Mouse (Mus musculus): ENCODE data around the gene Trim2.

Gene Trim2

DNA sequence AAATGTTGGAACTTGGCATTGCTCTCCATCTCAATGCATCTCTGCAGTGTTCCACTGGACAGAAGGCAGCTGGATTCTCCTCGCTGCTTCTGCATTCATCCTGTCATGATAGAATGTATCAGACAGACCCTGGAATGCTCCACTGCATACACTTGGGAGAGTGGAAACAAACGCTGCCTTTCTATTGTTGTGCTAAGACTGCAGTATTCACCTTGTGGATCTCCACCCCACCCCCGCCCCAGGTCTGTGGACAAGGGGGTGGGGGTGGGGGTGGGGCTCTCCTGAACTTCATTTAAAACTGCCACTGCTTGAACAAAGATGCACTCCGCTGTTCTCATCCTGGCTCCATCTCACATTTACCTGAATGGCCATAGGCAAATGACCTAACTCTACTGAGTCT, 112.8 kb downstream of the Trim2 start:
- DNase-seq (ENCODE audit: inconsistent ontology term), result no peak

DNA sequence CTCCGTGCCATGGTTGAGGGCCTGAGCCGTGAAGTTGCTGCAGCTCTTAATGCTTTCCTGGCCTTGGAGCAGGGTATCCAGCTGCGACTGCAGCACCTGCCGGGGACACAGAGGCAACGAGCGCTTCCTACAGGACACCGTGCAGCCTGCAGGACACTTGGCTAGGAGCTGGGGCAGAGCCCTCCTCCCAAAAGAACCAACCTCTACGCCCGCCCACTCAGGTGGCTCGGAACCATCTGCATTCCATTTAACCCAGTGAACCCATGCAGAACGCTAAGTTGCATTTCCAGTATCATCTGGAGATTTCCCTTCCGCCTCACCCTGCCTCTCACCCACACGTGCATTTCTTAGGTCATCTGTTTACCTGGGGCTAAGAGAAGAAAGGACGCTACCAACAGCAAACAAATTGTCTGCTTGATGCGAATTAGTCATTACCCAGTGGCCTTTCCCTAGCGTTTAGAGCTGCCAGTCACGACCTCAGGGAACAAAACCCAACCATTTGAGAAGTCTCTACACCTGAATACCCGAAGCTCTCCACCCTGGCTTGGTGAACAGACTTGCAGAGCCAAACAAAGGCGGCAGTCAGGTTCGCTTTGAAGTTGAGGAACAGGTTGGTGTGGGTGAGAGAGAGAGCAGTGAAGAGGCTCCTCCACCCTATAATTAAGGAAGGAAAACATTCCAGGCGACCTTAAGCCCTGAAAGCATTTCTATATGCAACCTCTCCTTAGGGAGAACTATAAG, 115.4 kb downstream of the Trim2 start:
- DNase-seq (ENCODE audit: inconsistent ontology term), result no peak

DNA sequence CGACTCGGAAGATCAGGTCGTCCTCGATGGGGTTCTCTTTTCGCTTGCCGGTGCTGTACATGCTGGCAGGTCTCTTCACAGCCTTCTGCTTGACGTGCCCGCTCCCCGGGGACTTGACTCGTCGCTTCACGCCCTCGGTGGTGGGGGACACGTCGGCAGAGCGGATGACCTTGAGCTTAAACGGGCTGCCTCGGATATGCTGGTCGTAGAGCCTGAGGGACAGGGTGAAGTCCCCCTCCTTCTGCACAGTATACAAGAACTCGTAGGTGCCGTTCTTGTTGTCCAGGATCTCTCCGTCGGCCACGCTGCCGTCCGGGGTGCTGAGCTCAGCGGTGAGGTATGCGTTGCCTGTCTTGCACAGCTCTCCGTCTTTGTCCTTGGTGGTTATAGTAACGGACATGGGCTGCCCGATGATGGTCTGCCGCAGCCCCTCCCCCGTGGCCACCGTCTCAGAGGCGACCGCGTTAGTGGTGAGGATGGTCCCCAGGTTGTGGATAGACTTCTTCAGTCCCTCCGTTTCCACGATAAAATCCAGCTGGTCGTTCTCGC, 116.1 kb downstream of the Trim2 start:
- DNase-seq (ENCODE audit: inconsistent ontology term), result no peak

DNA sequence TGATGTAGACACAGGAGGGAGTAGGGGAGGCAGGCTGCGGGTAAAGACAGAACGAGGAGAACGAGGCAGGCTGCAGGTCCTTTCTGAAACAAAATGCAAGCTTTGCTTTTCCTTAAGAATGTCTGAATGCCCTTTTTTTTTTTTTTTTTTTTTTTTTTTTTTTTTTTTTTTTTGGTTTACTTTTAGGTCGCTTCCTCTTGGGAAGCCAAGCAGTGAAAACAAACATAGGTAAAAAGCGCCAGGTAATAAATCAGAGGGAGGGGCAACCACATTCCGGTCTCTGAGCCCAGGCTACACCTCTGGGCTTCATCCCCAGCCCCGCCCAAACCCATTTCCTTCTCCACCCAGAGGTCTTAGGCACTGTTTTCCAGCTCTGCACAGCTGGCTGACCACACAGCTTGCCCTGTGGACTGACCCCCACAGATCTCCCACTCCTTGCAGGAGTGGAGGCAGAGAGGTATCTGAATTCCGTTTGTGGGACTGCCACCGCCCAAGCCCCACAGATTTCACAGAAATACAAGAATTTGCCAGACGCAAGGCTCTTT, 117.0 kb downstream of the Trim2 start:
- DNase-seq (ENCODE audit: inconsistent ontology term), result no peak

DNA sequence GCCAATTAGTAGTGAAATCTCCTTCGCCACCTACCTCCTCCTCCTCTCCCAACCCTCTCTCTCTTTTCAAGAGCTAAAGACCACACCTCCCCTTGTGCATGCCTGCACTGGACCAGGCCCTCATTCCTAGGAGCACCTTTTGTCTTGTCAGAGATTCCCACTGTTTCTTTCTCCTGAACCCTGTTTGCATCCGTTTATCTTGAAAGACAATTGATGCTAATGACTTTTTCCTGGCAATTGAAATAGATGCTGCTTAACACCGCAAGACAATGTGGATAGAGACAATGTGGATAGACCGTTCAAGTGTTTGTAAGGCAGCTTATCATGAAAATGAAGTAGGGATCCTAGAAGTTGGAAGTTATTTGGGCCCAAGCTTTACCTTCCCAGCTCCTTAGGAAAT, 125.0 kb downstream of the Trim2 start:
- no peak for DNase-seq (ENCODE audit: inconsistent ontology term)

DNA sequence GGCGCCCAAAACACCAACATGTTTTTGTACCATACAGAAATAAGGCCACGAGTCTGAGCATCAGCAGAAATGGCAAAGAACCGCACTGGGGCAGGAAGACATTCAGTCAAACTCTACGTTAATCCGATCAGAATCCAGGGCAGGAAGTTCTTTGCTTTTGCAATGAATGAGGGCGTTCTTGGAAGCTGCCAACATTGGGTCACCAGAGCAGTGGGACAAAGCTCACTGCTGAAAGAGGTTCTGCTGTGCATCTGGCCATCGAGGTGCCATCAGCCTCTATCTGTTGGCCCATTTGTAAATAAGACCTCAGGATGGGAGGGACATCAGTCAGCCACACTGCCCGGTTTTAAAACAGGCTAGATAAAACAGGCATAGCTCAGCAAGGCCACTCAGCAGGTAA, 125.6 kb downstream of the Trim2 start:
- DNase-seq (ENCODE audit: inconsistent ontology term), result peak; percentile 44

DNA sequence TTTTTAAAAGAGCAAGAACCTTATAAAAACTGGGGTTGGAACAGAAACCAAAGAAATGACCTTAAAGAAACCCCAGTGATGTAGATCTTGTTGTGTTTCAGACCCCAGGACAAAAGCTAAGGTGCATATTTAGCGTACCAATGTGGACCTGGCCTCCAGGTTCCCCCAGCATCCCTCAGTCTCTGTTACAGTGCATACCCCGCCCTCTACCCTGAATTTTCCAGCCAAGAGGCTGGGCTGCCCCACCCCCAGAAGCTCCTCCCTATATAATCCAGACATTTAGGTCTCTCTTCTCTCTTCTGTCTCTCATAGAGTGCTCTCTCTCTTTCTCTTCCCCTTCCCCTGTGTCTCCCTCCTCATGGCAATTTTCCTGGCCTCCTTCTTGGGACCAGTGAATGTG, 126.4 kb downstream of the Trim2 start:
- DNase-seq (ENCODE audit: inconsistent ontology term), result no peak

DNA sequence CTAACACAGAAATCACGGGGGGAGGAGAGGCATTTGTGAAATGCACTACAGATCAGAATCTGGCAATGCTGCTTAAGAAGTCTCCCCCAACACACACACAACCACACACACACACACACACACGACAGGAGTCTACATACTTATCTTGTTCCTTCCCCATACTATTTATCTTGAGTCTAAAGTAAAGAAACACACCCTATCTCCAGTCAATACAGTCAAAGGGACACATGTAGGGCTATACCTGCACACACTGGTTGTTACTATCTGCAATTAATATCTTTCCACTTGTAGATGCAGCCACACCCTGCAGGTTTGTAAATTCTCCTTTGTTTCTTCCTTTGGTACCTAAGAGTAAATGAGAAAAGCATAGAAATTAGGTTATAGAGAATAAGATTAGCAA, 128.8 kb downstream of the Trim2 start:
- no peak for DNase-seq (ENCODE audit: inconsistent ontology term)

DNA sequence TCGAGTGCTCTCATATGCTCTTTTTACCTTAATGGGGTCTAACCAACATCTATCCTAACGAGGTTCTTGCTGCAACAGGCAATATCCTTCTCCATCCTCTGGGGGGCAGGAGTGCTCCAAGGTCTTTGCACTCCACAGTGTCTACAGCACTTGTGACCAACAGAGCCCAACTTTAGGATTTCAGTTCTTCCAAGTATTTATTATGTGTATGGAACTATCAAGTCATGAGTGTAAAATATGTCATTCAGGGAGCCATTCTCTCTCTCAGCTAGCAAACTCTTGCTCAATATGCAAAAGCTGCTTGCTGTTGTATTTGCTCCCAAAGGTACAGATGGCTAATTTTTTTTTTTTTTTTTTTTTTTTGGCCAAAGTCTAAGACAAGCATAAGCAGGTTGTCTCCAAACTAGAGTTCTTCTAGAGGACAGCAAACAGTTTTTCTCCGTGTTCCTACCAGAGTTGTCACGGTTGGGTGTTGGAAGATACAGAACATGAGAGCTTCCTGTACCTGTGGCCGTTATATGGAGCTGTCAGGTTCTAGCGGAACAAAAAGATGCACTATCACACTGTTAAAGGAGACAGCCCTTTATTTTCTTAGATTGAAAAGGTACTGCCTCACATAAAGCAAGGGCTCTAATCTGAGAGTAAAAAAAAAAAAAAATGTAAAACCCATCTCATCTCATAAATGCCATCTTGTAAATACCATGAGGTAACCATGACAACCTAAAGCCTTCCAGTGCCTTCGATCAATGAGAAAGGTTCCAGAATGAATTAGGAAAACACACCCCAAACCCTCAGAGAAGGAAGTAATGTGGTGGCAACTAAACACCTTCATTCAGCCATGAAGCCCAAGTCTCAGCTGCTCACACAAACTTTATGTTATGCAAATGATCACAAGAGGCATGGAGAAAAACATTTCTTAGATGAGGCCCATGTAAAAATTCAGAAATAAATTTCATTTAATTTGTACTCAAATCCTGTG, 131.1 kb downstream of the Trim2 start:
- DNase-seq (ENCODE audit: inconsistent ontology term), result peak; percentile 73

DNA sequence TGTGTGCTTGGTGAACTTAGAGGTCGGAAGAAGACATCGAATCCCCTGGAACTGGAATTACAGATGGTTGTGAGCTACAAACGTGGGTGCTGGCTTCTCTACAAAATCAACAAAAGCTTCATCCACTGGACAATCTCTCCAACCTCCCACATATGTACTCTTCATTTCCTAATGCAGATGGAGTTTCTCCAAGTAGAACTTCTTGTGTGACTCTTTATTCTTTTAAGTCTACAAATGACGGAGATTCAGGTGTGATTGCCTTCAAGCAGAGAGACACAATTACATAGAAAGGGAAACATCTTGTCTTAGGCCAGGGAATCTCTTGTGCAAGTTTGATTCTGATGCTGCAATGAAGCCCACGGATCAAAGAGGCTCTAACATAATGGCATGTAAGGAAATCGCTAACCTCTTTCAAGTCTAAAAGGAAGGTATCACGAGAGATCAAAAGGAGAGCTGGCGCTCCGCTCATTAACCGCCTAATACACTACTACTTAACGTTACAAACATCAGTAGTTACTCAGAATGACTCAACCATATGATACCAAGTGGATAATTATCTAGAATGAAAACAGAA, 133.0 kb downstream of the Trim2 start, which contains the start of gene Gm6525:
Gene Gm6525, plus strand, starts transcription at position 524 of the 574 bp plus-strand sequence.
- no peak for DNase-seq (ENCODE audit: inconsistent ontology term)

DNA sequence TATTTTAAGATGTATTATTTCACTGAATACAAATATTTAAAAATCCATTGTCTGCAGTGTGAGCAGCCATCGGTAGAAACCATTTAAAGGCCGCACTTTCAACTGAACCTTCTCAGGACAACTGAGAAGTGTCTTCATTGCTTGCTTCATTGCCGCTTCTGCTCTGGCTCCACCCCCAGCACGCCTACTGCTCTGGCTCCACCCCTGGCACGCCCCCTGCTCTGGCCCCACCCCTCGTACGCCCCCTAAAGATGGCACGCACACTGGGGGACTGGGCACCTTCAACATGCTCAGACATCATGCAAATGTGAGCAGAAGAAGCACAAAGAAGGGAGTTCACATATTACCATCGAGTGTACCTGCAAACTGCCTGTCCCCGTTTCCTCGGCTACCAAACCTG, 134.3 kb downstream of the Trim2 start:
- DNase-seq (ENCODE audit: inconsistent ontology term), result no peak

DNA sequence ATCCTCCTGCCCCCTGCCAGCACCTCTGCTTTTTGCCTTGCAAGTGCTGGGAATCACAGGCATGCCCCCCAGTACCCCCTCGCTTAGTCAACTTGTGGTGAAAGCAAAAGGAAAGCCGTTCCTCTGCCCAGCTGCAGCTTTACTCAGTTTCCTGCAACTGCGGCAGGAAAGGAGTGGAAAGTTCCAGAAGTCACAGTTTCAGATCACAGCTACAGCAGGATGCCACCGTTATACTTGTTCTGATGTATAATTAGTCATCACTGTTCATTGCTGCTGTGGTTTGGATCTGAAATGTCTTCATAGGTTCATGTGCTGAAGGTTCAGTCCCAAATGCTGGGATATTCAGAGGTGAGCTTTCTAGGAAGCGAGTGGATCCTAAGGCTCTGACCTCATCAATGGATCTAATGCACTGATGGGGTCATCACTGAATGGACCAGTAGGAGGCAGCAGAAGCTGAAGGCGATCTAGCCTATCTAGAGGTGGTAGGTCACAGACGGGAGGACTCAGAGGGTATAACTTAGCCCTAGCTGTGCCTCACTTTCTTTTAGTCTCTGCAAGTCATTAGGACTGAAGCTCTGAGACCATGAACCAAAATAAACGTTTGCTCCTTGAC, 137.2 kb downstream of the Trim2 start:
- no peak for DNase-seq (ENCODE audit: inconsistent ontology term)

DNA sequence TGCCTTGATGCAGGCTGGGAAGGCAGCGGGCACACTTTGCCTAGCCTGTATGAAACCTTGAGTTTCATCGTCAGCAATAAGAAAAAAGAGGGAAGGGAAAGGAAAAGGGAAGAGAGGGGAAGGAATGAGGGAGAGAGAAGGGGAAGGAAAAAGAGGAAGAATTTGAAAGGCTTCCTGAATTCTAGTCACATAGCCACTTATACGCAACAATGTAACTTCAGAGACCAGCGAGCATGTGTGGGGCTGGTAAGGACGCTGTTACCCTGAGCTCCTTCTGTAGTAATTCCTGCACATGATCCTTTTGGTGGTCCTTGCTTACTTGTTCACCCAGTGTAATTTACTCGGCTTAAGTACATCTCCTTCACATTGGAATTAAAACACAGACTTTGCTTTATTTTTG, 137.7 kb downstream of the Trim2 start:
- DNase-seq (ENCODE audit: inconsistent ontology term), result no peak

DNA sequence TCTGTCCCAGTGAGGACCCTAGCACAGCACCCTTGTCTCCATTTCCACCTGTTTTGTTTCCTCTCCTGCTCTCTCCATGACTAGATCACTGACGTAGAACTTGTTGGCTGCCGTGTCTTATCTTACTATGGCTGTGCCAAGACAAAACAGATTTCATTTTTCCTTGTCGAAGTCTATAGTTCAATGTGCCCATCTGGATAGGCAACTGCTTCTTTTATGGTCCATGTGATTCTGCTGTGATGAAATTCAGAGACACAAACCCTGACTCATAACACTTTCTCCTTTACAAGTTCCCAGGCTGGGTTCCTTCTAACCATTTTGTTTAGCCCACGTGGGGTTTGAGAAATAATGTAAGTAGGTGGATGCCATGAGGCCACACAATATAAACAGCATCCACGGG, 140.6 kb downstream of the Trim2 start:
- no peak for DNase-seq (ENCODE audit: inconsistent ontology term)

DNA sequence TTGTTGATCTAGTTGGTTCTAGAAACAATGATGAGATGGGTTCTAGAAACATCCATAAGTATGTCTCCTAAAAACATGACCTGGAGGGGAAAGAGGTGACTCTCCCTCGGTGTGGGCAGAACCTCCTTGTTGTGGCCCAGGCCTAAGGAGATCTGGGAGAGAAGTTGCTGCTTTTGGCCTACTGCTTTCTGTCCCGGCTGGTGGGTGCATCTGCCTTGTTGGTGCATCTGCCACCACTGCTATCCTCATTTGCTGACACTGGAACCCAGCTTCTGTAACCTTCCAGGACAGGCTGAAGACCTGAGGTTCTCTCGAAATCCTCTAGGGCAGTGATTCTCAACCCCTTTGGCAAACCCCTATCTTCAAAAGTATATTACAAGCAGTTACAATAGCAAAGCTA, 141.3 kb downstream of the Trim2 start:
- DNase-seq (ENCODE audit: inconsistent ontology term), result no peak

DNA sequence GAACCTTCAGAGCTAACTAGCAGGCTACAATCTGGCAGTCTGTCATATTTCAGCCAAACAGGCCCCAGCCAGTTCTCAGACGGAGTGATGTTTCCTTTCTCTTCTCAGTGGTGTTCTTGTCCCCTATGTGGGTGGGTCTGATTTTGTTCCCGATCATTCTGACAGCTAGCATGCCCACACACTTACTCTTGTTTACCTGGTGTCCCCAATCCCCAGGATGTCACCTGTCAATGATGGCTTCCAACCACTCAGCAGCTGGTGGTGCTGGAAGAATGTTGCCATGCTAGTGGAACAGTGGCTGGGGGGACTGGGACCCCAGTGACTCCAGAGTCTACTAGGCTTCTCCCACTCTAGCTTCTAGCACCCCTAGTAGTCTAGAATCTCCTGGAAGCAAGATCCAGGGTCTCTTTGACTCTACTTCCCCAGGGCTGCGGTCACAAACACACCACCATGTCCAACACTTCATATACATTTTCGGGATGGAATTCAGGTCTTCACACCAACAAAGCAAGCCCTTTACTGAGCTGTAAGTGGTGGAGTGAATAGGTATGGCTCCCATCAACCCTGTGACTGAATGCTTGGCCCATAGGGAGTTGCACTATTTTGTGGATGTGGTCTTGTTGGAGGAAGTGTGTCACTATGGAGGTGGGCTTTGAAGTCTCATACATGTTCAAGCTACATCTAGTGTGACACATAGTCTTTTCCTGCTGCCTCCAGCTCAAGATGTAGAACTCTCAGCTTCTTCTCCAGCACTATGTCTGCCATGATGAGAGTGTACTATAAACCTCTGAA, 148.9 kb downstream of the Trim2 start:
- DNase-seq (ENCODE audit: inconsistent ontology term), result no peak

DNA sequence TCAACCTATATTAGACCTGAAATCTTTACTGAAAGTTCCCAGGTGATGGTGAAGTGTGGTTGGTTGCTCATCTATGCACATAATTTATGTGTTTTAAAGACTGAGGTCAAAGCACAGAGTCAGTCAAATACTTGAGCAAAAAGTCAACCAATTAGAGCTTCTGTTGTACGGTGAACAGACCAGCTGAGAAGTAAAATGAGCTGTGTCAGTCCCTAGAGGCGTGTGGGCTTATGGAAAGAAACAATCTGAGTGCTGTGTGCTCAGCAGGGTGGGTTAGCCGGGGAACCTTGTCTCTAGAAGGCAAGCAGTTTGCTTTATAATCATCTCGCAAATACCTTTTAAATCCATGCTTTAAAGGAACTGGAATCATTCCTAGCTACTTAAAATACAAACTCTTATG, 149.7 kb downstream of the Trim2 start:
- no peak for DNase-seq (ENCODE audit: inconsistent ontology term)

DNA sequence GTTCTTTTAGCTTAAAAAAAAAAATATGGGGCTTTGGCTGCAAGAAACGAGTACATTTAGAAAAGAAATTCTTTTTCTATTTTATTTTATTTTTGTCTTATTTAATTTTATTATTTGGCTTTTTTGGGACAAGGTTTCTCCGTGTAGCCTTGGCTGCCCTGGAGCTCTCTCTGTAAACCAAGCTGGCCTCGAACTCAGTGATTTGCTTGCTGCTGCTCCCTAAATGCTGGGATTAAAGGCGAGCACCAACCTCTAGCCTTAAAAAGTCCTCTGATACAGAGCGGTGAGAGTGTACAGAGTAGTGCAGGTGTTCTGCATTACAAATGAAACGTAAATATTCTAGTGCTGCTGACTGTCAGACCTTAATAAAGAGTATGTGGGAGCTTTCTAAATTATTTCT, 150.6 kb downstream of the Trim2 start:
- no peak for DNase-seq (ENCODE audit: inconsistent ontology term)

DNA sequence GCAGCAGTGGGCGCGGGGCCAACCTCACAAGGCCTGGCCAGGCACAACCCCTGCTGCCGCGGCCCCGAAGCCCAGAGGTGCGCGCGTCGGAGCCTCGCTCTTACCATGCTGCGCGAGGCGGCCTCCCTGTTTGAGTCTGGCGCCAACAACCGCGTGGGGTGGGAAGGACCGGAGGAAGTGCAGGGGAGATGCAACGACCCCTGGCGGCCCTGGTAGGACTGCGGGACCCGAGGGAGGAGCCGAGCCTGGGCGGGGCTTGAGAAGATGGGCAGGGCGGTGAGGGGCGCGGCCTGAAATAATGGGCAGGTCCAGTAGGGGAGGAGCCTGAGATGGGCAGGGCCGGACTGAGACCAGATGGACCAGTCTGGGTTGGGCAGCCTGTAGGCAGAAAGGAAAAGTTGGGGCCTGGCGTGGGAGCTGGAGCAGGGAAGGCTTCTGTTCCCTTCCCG, 151.1 kb downstream of the Trim2 start, which contains the start of gene Mnd1:
Gene Mnd1, minus strand, starts transcription at position 229 of the 449 bp plus-strand sequence.
- DNase-seq (ENCODE audit: inconsistent ontology term), result peak; percentile 99

DNA sequence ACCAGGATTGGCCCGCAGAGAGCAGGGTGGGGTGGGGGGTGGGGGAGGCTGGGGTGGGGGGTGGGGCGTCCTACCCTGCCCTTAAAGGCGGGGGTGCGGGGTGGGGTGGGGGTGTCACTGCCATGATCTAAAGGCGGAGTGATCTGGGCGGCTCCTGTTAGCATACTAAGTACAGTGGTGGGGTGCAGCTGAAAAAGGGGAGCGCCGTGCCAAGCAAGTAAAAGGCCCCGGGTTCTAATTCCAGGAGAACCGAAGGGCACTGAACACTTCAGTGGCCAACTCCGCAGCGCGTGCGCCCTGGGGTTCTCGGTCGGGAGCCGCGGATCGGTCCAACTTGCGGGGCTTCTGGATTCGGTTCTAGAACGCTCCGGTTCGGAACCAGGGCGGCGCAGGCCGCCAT, 151.5 kb downstream of the Trim2 start:
- DNase-seq (ENCODE audit: inconsistent ontology term), result no peak

All from Muller cell, postnatal 12 days (primary cell).